Mouse (Mus musculus) limb, embryonic 14.5 days (tissue): Measurements from ENCODE around the gene Zdhhc12. TPM values are rescaled to one million over a fixed set of nuclear protein-coding genes. Genes with fewer than 3 reads are reported as not detected.
"Not testable (repeated sequence)": the region's sequence is repeated elsewhere in the genome, so short reads cannot be mapped to it uniquely, and the experiment has no call there.

Experiments used
- ATAC-seq: fragments of 200-750 bp; cut with Nextera tagmentation; 2 replicates; pipeline ENCODE4 v1.8.0; 2017; ENCODE audit warnings: low read depth, moderate number of reproducible peaks, moderate TSS enrichment; ENCODE audit not compliant: low FRiP score
- DNase-seq: peaks from one replicate; pipeline ENCODE4 v3.0.0-alpha.2; 2015; ENCODE audit warnings: low spot score
- H3K27ac ChIP-seq: fragments of 300-500 bp; sonication (generic); replicated peaks from 2 replicates; pipeline ENCODE4 v1.5.1; 2014; ENCODE audit warnings: low read depth, mild to moderate bottlenecking, low read length, moderate library complexity, mixed read lengths
- H3K27me3 ChIP-seq: fragments of 300-500 bp; sonication (generic); 2 replicates; pipeline ENCODE4 v1.6.1; 2014; ENCODE audit warnings: low read length, mixed read lengths; ENCODE audit not compliant: control insufficient read depth, insufficient read depth
- H3K36me3 ChIP-seq: fragments of 300-500 bp; sonication (generic); 2 replicates; pipeline ENCODE4 v1.6.1; 2014; ENCODE audit warnings: mild to moderate bottlenecking, low read length, moderate library complexity, mixed read lengths; ENCODE audit not compliant: control insufficient read depth, insufficient read depth
- H3K4me1 ChIP-seq: fragments of 300-500 bp; sonication (generic); 2 replicates; pipeline ENCODE4 v1.6.1; 2014; ENCODE audit warnings: antibody characterized with exemption, low read length, mixed read lengths; ENCODE audit not compliant: control insufficient read depth, insufficient read depth
- H3K4me2 ChIP-seq: fragments of 300-500 bp; sonication (generic); replicated peaks from 2 replicates; pipeline ENCODE4 v1.6.1; 2014; ENCODE audit warnings: low read depth, mild to moderate bottlenecking, low read length, moderate library complexity; ENCODE audit not compliant: severe bottlenecking
- H3K4me3 ChIP-seq: fragments of 300-500 bp; sonication (generic); replicated peaks from 2 replicates; pipeline ENCODE4 v1.5.1; 2014; ENCODE audit warnings: low read length
- H3K9ac ChIP-seq: fragments of 300-500 bp; sonication (generic); 2 replicates; pipeline ENCODE4 v1.6.1; 2014; ENCODE audit warnings: mild to moderate bottlenecking, low read depth, low read length, moderate library complexity; ENCODE audit not compliant: severe bottlenecking
- H3K9me3 ChIP-seq: fragments of 300-500 bp; sonication (generic); 2 replicates; pipeline ENCODE4 v1.6.1; 2016; ENCODE audit warnings: low read length; ENCODE audit not compliant: control insufficient read depth
- POLR2A ChIP-seq: fragments of 200-500 bp; IDR thresholded peaks from 2 replicates; pipeline ENCODE4 v1.8.0; 2012; ENCODE audit warnings: inconsistent platforms, mild to moderate bottlenecking, moderate library complexity, borderline replicate concordance; ENCODE audit not compliant: insufficient read depth, insufficient read length; ENCODE audit errors: extremely low read depth
- WGBS: fragments of 180-500 bp; shearing (Covaris S2); extraction: QIAGEN DNeasy Blood & Tissue Kit; methylation state at CpG from one replicate; pipeline ENCODE4 v1.1.7; 2014; 5-methylcytosine and 5-hydroxymethylcytosine counted together
- polyA plus RNA-seq, 2 experiments: library from polyadenylated mRNA; depleted of rRNA in 1 of 2; stranded (reverse) in 1 of 2; unstranded in 1 of 2; fragments of >200 nt; fragmentation: Nextera tagmentation in 1 of 2; extraction: Ambion mirVana in 1 of 2; gene quantifications; 2 replicates each; pipeline versions ENCODE4 v1.2.1 to v1.2.3; 2012 to 2014

Gene Zdhhc12
- polyA plus RNA-seq, 2 experiments, result 21.9 to 53.2 TPM

GRCm38 (mm10) chr2:30133613-30134377 is 40.3 kb upstream of the Zdhhc12 start, which contains the start of gene Tbc1d13:
Gene Tbc1d13 (plus strand): TSS chr2:30133746.
- Histone ChIP-seq H3K36me3 (peaks cover 35% of the 10 kb centered on the region), H3K9ac (peak within 1 kb of the TSS; percentile 77), H3K27me3 (no peaks in the 10 kb centered on the region), H3K27ac (peak within 1 kb of the TSS; percentile 71), H3K4me2 (peak within 1 kb of the TSS; percentile 96), H3K9me3 (no peaks in the 10 kb centered on the region), H3K4me1 (peaks cover 21% of the 10 kb centered on the region), H3K4me3 (peak within 1 kb of the TSS; percentile 87)
- ATAC-seq (peak; percentile 97), DNase-seq (peak; percentile 94)
- 1% methylated on average over 36 of the region's 46 CpGs for WGBS
- TF ChIP-seq POLR2A, result peak; percentile 39; the same call in 1 of the 2 replicates

- Histone ChIP-seq H3K4me3 (peak overlapping the region; percentile 87), H3K27me3 (no peaks in the 10 kb centered on the region), H3K36me3 (peaks cover 29% of the 10 kb centered on the region), H3K4me1 (peaks cover 21% of the 10 kb centered on the region), H3K4me2 (peak overlapping the region; percentile 96), H3K9me3 (no peaks in the 10 kb centered on the region), H3K27ac (peak overlapping the region; percentile 61), H3K9ac (peak overlapping the region; percentile 77)
- 17% methylated on average over 16 of the region's 16 CpGs for WGBS
- ATAC-seq, result peak; percentile 10; the same call in 1 of the 2 replicates
- DNase-seq, result peak; percentile 43
- no peak for TF ChIP-seq POLR2A
Measured at GRCm38 (mm10) chr2:30132801-30133612, 39.6 kb upstream of the Zdhhc12 start.

GRCm38 (mm10) chr2:30131240-30131639 is 37.8 kb upstream of the Zdhhc12 start:
- not testable (repeated sequence) for H3K27ac ChIP-seq, DNase-seq, H3K9me3 ChIP-seq, H3K9ac ChIP-seq, H3K4me2 ChIP-seq, H3K4me3 ChIP-seq, H3K27me3 ChIP-seq, ATAC-seq
- H3K4me1 ChIP-seq, result peaks cover 21% of the 10 kb centered on the region
- WGBS, result 42% methylated on average over 5 of the region's 5 CpGs
- H3K36me3 ChIP-seq, result peaks cover 12% of the 10 kb centered on the region

GRCm38 (mm10) chr2:30130156-30130555 is 36.7 kb upstream of the Zdhhc12 start:
- Histone ChIP-seq H3K27me3 (no peaks in the 10 kb centered on the region), H3K9ac (no peak overlapping the region), H3K27ac (no peak overlapping the region), H3K9me3 (no peaks in the 10 kb centered on the region), H3K4me1 (peaks cover 22% of the 10 kb centered on the region), H3K36me3 (peaks cover 2% of the 10 kb centered on the region), H3K4me2 (no peak overlapping the region), H3K4me3 (no peak overlapping the region)
- ATAC-seq (no peak), DNase-seq (no peak)
- TF ChIP-seq POLR2A, result no peak
- 84% methylated on average over 4 of the region's 4 CpGs for WGBS

DNA sequence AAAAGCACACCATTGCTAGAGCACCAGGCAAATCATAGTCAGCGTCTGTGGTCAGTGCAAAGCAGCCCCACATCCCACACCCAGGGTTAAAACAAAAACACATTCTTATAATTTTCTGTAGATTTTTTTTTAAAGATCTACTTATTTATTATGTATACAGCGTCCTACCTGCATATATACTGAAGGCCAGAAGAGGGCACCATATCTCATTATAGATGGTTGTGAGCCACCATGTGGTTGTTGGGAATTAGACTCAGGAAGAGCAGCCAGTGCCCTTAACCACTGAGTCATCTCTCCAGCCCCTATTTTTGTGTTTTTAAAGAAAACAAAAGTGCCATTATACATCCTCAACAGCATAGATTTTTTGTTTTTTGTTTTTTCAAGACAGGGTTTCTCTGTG is 35.3 kb upstream of the Zdhhc12 start:
- Histone ChIP-seq H3K4me2 (no peak overlapping the region), H3K36me3 (no peaks in the 10 kb centered on the region), H3K4me3 (no peak overlapping the region), H3K9ac (no peak overlapping the region), H3K27me3 (no peaks in the 10 kb centered on the region), H3K27ac (no peak overlapping the region), H3K4me1 (peaks cover 15% of the 10 kb centered on the region), H3K9me3 (no peaks in the 10 kb centered on the region)
- 35% methylated on average over 2 of the region's 2 CpGs for WGBS
- peak; percentile 64 for DNase-seq
- TF ChIP-seq POLR2A, result no peak
- no peak for ATAC-seq
